Mouse (Mus musculus) heart, adult 8-10 months (tissue): ENCODE measurements around the gene Cldn14. TPM values are rescaled to one million over a fixed set of nuclear protein-coding genes. Genes with fewer than 3 reads are reported as not detected.

Experiments
- DNase-seq: peaks from one replicate; pipeline ENCODE4 v3.0.0; 2022; ENCODE audit warnings: low spot score
- total RNA-seq, 4 experiments: library from RNA; stranded (reverse); gene quantifications; 2 replicates each; pipeline ENCODE4 v1.2.4; 2022

Cldn14 gene
- total RNA-seq, 4 experiments from 2014 or later: not detected

- DNase-seq: no peak
Observed at GRCm38 (mm10) chr16:93913881-93914576, 94.6 kb downstream of the Cldn14 start.

GRCm38 (mm10) chr16:93912808-93913207, 95.8 kb downstream of the Cldn14 start:
- no peak for DNase-seq

DNA sequence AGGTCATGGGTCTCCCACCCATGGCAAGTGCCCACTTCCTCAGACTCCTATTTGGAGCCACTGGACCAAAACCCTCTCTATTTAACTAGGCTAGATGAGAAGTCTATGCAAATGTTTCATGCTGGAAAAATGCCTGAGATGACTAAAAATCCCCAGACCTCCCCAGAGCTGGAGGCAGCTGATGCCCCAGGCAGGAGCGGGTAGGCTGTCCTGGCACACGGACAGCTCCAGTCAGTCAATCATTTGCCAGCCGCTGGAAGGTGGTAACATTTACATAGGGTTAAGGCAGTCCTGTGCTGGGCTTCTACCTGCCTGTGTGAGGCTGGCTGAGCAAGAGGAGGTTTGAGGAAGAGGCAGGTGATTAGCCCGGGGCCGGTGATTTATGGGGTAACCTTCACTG, 96.5 kb downstream of the Cldn14 start:
- no peak for DNase-seq

- no peak for DNase-seq
Observed at GRCm38 (mm10) chr16:93910735-93911665, 97.6 kb downstream of the Cldn14 start.

- DNase-seq: no peak
Observed at GRCm38 (mm10) chr16:93909936-93910335, 98.7 kb downstream of the Cldn14 start.

DNA sequence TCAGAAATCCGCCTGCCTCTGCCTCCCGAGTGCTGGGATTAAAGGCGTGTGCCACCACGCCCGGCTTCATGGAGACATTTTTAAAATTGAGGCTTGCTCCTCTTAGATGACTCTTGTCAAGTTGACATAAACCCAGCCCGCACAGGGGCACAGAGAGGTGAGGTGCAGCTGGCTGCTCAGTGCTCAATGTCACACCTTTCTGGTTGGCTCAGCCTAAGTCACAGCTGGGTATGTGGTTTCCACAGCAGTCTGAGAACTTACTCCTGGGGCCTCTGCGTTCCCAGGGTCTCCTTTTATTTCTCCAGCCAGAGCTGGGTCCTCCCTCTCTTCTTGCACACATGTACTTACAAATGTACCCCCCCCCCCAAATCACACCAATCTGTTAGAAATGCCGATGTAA, 100.4 kb downstream of the Cldn14 start:
- no peak for DNase-seq

DNA sequence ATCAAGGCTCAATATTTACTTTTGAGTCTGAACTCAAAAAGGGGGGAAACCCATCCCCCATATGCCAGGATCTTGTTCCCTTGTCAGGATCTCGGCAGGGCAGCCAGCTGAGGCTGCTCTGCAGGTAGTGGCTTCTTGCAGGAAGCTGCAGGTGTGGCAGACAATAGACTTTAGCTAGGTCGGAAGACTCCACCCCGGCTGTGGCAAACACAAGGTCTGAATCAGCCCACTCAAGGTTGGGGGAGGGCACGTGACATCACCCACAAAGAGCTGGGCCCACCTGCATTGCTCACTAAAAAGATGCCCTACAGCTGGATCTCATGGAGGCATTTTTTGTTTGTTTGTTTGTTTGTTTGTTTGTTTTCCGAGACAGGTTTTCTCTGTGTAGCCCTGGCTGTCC, 100.9 kb downstream of the Cldn14 start:
- DNase-seq: no peak

DNA sequence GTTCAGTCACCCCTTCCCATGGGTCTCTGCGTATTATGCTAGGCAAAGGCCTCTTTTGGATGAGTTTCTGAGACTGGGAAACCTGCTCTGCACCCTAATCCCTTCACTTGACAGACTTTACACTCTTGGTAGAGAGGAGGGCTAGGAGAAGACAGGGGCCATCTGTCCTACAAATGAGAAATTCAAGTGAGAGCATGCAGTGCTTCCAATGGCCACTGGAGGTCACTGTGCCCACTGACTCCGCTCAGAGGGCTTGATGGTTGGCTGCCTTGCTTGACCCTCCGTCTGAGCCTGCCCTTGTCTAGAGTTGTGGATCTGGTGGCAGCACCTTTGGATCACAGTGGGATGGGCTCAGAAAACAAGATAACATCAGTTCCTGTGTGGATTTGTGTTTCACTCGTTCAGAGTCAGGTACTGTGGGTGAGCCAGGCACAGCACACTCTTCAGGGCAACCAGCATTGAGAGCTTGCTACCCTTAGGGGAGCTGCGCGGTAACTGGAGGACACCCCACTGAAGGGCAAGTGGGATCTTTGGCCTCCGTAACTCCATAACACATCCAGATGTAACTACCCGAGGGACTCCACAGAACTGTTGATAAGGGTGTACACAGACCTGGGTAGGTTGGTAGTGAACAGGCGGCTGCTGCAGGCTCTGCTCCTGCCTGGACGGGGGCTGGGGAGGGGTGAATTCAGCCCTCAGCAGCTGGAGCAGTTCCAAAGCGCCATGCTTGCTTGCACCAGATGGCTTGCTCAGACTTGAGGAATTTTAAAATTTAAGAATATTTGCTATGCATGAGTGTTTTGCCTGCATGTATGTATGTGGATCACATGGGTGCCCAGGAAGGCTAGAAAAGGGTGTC, 102.3 kb downstream of the Cldn14 start:
- DNase-seq: peak; percentile 28

GRCm38 (mm10) chr16:93903027-93903426, 105.6 kb downstream of the Cldn14 start:
- DNase-seq: no peak

DNA sequence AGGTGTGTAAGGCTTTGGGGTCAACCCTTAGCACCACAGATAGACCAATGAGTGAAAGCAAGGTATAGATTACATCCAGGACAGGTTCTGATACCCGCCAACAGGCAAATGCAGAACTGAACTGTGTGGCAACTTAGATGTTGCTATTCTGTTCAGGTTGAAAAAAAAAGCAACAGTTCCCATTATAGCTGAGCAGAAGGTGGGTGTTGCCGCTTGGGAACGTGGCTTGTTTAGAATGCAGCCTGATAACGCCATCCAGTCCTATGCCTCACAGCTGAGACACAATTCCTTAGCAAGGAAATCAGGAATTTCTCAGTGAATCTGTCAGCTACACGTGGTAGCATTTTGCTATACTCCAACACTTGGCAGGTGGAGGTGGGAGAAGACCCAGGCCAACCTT, 115.4 kb downstream of the Cldn14 start:
- no peak for DNase-seq

DNA sequence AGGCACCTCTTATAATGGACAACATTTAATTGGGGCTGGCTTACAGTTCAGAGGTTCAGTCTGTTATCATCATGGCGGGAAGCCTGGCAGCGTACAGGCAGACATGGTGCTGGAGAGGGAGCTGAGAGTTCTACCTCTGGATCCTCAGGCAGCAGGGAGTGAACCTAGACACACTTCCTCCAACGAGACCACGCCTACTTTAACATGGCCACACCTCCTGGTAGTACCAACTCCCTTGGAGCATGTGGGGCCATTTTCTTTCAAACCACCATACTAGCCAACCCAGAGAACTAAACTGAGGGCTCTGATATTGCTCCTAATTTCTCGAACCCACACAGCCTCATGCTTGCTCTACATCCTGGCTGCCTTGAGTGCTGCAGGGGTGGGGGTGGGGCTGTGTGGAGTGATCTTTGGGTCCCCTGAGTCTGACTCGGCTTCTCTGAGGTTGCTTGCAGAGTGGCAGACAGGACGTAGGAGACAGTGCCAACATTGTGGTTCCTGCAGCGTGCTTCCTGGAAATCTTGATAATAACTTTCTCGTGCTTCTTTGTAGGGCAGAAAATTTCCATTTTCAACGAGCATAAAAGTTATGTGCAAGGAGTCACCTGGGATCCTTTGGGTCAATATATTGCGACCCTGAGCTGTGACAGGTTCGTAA, 117.6 kb downstream of the Cldn14 start:
- DNase-seq: no peak

- no peak for DNase-seq
Observed at GRCm38 (mm10) chr16:93888481-93888880, 120.2 kb downstream of the Cldn14 start.

- no peak for DNase-seq
Observed at GRCm38 (mm10) chr16:93884722-93885113, 123.9 kb downstream of the Cldn14 start.

DNA sequence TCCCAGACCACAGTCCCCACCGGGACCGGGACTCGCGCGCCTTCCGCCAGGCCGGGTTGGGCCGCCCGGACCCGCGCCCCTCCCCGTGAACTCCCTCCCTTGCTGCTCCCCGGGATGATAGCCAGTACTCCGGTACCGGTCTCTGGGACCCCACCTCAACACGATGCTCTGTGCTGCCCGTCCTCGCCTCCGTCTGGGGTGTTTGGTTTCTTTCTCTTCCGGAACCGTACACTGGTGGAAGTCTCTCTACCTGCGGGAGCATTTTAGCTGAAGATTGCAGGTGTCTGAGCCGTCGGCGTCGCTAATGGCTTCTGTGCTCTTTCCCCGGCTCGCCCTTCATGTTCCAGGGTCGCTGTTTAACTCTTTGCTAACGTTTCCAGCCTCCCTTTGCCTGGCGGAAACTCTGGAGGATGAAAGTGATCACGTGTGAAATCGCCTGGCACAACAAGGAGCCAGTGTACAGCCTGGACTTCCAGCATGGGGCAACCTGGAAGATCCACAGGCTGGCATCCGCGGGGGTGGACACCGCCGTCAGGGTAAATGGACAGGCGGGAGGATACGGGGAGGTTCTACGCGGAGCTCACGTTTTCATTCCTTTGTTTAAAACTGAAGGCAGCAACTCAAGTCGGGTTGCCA, 124.4 kb downstream of the Cldn14 start:
- no peak for DNase-seq

- DNase-seq: peak; percentile 93
Observed at GRCm38 (mm10) chr16:93883423-93884085, 125.1 kb downstream of the Cldn14 start, which contains the start of gene Chaf1b. TSS of gene Chaf1b (plus strand) at chr16:93883901.

DNA sequence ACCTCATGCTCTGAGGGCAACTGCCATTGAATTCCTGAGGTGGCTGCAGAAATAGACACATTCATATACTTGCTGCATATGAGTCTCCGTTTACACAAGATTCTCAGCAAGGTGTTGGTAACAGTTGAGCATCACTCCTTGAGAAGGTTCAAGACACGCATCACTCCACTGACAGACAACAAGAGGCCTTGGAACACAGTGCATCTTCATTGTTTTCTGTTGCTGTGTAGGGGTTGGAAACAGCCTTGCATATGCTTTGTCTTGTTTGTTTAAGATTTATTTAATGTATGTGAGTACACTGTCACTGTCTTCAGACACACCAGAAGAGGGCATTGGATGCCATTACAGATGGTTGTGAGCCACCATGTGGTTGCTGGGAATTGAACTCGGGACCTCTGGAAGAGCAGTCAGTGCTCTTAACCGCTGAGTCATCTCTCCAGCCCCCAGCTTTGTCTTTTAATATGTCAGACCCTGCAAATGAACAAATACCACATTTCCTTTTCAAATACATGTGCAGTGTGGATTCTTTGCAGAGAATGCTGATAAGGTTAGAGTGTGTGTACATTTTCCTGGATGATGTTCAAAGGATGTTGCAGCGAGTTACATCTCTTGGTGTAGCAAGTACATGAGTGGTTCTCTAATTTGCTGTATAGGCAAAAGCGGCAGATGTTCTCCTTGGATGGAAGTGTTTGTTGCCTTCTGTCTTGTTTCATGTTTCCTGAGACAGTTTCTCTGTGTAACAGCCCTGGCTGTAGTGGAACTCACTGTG, 130.8 kb downstream of the Cldn14 start:
- no peak for DNase-seq

DNA sequence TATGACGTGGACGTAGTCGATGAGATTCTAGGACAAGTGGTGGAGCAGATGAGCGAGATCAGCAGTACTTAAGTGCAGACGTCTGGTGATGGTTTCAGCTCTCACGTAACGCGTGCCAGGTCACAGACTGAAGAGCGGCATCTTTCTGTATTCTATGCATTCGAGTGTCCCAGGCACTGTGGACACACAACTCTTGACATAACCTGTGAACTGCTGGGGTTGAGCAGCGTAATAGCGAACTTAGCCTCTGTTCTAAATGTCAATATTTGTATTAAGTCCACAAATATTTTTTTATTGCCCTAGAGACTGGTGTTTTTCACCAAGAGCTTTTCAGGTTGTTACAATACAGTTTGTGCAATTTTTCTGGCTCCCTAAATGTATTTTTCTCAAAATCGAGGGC, 133.8 kb downstream of the Cldn14 start:
- no peak for DNase-seq
